Mouse (Mus musculus): ENCODE measurements at regions not wholly inside any gene's neighbourhood (a gene's known extent, or its start where the extent isn't known, plus 50 kb on each side); places are given as distances from the start of the nearest gene placed in this dataset.

DNA sequence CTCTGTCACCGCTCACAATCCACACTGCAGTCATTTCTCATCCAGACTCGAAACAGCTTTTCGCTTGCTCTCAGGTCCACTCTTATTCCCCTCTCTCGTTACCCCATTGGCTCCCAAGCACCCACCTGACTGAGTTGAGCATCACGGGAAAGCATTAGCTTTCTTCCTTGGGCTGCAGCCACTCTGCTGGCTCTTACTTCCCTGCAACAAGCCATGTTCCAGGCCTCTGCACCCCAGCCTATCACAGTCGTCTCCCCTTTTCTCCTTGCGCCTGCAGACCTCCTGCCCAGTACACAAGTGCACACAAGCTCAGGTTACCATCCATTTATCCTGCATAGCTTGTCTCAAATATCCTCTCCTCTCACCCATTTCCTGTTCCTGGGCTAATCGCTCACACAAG lies 88.5 kb upstream of the Tmem260 start:
- Histone ChIP-seq H3K27ac (no peak overlapping the region), H3K27me3 (replicated peaks) (no peaks in the 10 kb centered on the region; the same call in 1 of the 2 replicates), H3K9me3 (no peaks in the 10 kb centered on the region), H3K4me3 (replicated peaks) (no peak overlapping the region), H3K4me1 (replicated peaks) (no peaks in the 10 kb centered on the region), H3K4me2 (replicated peaks) (no peak overlapping the region), H3K36me3 (no peaks in the 10 kb centered on the region), H3K9ac (no peak overlapping the region)
- ATAC-seq = no peak
- WGBS = 66% methylated on average over 8 of the region's 8 CpGs

DNA sequence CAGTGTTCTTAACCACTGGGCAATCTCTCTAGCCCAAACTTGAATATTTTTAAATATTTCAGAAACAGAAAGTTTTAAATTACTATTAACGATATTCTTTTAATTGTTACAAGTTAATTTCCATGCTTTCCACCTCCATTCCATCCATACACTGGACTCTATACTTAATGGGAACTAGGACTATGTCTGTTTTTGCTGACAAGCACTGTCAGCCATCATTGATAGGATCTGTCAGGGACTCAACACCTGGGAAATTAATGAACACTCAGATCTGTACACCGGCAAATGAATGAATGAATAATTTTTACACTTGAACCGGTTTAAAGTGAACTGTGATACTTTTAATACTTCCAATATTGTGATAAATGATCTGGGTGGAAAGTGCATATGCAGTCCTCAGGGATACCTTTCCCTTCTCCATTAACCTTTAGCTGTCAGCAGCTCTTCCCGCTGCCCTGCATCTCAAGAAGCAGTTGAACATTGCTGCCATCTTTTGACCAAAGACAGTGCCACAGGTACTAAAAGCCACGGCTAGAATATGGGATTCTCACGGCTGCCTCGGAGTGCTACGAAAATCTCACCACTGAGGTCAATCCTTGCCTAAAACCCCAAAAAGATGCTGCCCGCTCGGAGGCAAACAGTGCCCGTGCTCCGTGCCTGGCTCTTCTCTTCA lies 87.3 kb upstream of the Tmem260 start:
- 41% methylated on average over 12 of the region's 12 CpGs for WGBS
- Histone ChIP-seq H3K9ac (no peak overlapping the region), H3K4me1 (replicated peaks) (no peaks in the 10 kb centered on the region), H3K36me3 (no peaks in the 10 kb centered on the region), H3K27ac (no peak overlapping the region), H3K27me3 (replicated peaks) (no peaks in the 10 kb centered on the region; the same call in 1 of the 2 replicates), H3K4me2 (replicated peaks) (no peak overlapping the region), H3K9me3 (no peaks in the 10 kb centered on the region), H3K4me3 (replicated peaks) (no peak overlapping the region)
- ATAC-seq = no peak

DNA sequence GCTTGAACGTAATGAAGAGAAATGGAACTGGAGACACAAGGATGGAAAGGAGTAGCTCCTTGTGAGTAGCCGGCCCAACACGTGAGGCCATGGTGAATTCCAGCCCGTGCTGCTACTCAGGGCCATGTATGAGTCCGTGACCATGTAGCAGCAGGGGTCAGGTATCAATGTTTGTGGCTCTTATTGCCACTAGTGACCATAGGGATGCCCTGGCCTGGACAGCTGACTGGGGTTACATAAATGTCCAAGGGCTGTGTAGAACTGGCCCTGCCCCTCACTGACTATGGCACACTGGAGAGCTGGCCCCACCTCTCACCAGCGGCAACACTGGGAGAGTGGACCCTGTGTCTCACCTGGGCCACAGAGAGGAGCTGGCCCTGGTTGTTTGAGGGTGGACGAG lies 84.1 kb upstream of the Tmem260 start:
- no peak overlapping the region for H3K9ac ChIP-seq
- H3K4me3 ChIP-seq (replicated peaks) = no peak overlapping the region
- WGBS = 88% methylated on average over 7 of the region's 7 CpGs
- H3K4me2 ChIP-seq (replicated peaks) = no peak overlapping the region
- H3K27me3 ChIP-seq (replicated peaks) = no peaks in the 10 kb centered on the region; the same call in 1 of the 2 replicates
- no peak for ATAC-seq
- no peak overlapping the region for H3K27ac ChIP-seq
- no peaks in the 10 kb centered on the region for H3K4me1 ChIP-seq (replicated peaks)
- H3K36me3 ChIP-seq = no peaks in the 10 kb centered on the region
- no peaks in the 10 kb centered on the region for H3K9me3 ChIP-seq

DNA sequence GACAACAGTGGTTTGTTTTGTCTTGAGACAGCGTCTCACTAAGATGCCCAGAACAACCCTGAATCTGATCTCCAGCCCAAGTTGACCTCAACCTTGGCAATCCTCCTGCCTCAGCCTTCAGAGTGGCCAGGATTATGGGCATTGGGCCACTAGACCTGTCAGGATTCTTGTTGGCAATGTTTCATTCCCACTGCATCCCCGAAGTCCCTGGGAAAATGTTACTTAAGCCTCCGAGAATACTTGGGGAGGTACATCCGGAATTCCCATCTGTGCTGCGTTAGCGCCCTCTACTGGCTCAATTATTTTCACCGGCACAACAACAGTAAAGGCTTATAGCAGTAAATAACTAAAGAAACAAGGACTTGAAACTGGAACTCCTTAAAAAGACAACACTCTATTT lies 78.9 kb upstream of the Tmem260 start:
- 15% methylated on average over 7 of the region's 7 CpGs for WGBS

DNA sequence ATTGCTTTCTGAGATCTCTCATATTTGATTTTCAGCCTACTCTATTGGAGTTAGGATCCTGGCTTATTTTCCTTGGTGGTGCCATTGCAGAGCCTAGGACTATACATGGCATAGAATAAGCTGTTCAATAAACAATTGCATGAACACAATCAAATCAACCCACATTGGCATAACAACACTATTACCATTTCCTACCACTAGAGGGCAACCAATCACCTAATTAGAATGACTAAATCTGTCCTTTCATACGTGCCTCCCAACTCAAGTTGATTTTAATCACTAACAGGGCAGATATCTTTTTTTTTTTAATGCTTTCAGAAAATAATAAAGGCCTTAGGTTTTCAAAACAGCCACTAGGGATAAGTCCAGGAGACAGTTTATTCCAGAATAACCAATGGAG lies 75.6 kb upstream of the Tmem260 start:
- no peak overlapping the region for H3K4me3 ChIP-seq (replicated peaks)
- 0 out of 2 replicates have a peak, but pooled peaks cover 3% of the 10 kb centered on the region for H3K27me3 ChIP-seq (replicated peaks)
- no peaks in the 10 kb centered on the region for H3K36me3 ChIP-seq
- H3K9me3 ChIP-seq = no peaks in the 10 kb centered on the region
- H3K9ac ChIP-seq = no peak overlapping the region
- H3K4me2 ChIP-seq (replicated peaks) = no peak overlapping the region
- WGBS = 0% methylated on average over 1 of the region's 1 CpGs
- no peak for ATAC-seq
- H3K4me1 ChIP-seq (replicated peaks) = no peaks in the 10 kb centered on the region
- H3K27ac ChIP-seq = no peak overlapping the region

More for the DNA sequence above, 78.9 kb upstream of the Tmem260 start:
- no peak overlapping the region for H3K4me3 ChIP-seq (replicated peaks)
- no peaks in the 10 kb centered on the region for H3K4me1 ChIP-seq (replicated peaks)
- 0 out of 2 replicates have a peak, but pooled peaks cover 3% of the 10 kb centered on the region for H3K27me3 ChIP-seq (replicated peaks)
- no peak overlapping the region for H3K9ac ChIP-seq
- H3K4me2 ChIP-seq (replicated peaks) = no peak overlapping the region
- no peak overlapping the region for H3K27ac ChIP-seq
- H3K36me3 ChIP-seq = no peaks in the 10 kb centered on the region
- H3K9me3 ChIP-seq = no peaks in the 10 kb centered on the region
- no peak for ATAC-seq

DNA sequence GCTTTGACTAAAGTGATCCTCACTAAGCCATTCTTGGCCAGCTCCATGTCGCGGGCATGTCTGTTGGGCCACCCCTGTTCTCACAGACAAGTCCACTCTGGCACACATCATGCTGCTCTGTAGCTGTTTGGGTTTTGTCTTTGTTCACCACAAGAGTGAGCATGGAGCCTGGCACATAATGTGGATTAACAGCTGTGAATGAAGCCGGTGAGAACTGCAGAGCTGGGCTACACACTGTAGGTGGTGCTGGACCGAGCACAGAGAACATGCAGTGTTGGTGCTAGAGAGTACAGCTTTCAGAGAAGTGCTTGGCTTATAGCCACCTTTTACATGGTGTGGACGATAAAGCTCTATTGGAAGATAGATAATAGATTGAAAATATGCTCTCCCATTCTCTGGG lies 74.2 kb upstream of the Tmem260 start:
- no peaks in the 10 kb centered on the region for H3K9me3 ChIP-seq
- H3K36me3 ChIP-seq = no peaks in the 10 kb centered on the region
- H3K27ac ChIP-seq = no peak overlapping the region
- 61% methylated on average over 5 of the region's 5 CpGs for WGBS
- H3K4me2 ChIP-seq (replicated peaks) = no peak overlapping the region
- no peaks in the 10 kb centered on the region for H3K4me1 ChIP-seq (replicated peaks)
- no peak for ATAC-seq
- no peak overlapping the region for H3K9ac ChIP-seq
- 0 out of 2 replicates have a peak, but pooled peaks cover 3% of the 10 kb centered on the region for H3K27me3 ChIP-seq (replicated peaks)
- H3K4me3 ChIP-seq (replicated peaks) = no peak overlapping the region

DNA sequence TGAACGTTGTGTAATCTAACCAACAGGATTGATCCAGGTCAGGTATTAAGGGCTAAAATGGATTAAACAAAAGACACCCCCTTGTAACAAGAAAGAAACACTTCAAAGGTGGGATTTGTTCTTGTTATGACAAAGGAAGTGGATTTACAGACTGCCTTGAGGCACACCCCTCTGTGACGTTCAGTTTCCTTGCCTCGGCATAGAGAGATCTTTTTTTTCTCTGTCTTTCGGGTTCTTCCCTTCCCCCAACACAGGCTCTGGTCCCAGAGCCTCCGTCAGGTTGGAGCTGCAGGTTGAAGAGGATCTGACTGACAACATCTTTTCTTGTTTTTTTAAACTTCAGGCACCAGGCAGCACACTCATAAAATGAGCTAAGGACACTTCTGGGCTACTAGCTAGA lies 69.8 kb upstream of the Tmem260 start:
- Histone ChIP-seq H3K36me3 (no peaks in the 10 kb centered on the region), H3K9me3 (no peaks in the 10 kb centered on the region), H3K4me1 (replicated peaks) (no peaks in the 10 kb centered on the region), H3K27ac (no peak overlapping the region), H3K9ac (no peak overlapping the region), H3K4me3 (replicated peaks) (no peak overlapping the region), H3K4me2 (replicated peaks) (no peak overlapping the region), H3K27me3 (replicated peaks) (no peaks in the 10 kb centered on the region)
- 27% methylated on average over 5 of the region's 5 CpGs for WGBS
- ATAC-seq = no peak
